Mouse (Mus musculus): Measurements from ENCODE around the gene Crtam.

- TF ChIP-seq CTCF (IDR thresholded peaks at IDR 0.05; ENCODE audit: control insufficient read depth, insufficient read depth, low read length) = no peak
- TF ChIP-seq POLR2A (IDR thresholded peaks at IDR 0.05; ENCODE audit: borderline replicate concordance, control insufficient read depth, low read depth, low read length) = no peak
These were observed 14.4 kb downstream of the Crtam start for GRCm38 (mm10) chr9:40989940-40990588.

Measured in bone marrow, adult 2 months (tissue).